Mouse (Mus musculus) liver, embryonic 14.5 days (tissue): ENCODE measurements around the gene Trabd2b. TPM values are rescaled to one million over a fixed set of nuclear protein-coding genes. Genes with fewer than 3 reads are reported as not detected.

Source experiments
- ATAC-seq: fragments of 200-750 bp; cut with Nextera tagmentation; 2 replicates; pipeline ENCODE4 v1.8.0; 2017; ENCODE audit warnings: moderate number of reproducible peaks, mild to moderate bottlenecking, moderate library complexity; ENCODE audit not compliant: insufficient read depth
- DNase-seq, 3 experiments: peaks; one replicate each; pipeline ENCODE4 v3.0.0-alpha.2; 2012 to 2013; ENCODE audit warnings: low read depth in 3 of 3, low spot score in 3 of 3
- H3K27ac ChIP-seq: fragments of 300-500 bp; sonication (generic); 2 replicates; pipeline ENCODE4 v1.5.1; 2014; ENCODE audit warnings: moderate library complexity, mild to moderate bottlenecking, control low read depth, inconsistent platforms
- H3K27me3 ChIP-seq: fragments of 300-500 bp; sonication (generic); 2 replicates; pipeline ENCODE4 v1.6.1; 2014; ENCODE audit warnings: mild to moderate bottlenecking, low read length, moderate library complexity; ENCODE audit not compliant: control insufficient read depth, insufficient read depth
- H3K36me3 ChIP-seq: fragments of 300-500 bp; sonication (generic); replicated peaks from 2 replicates; pipeline ENCODE4 v1.6.1; 2014; ENCODE audit warnings: low read depth; ENCODE audit not compliant: control insufficient read depth, insufficient read depth
- H3K4me1 ChIP-seq, 2 experiments: fragments of 200-500 bp in 1 of 2; fragments of 300-500 bp in 1 of 2; sonication (generic) in 1 of 2; replicated peaks; 2 replicates each; pipeline ENCODE4 v1.6.1; 2012 to 2014; ENCODE audit warnings: antibody characterized with exemption in 1 of 2, inconsistent platforms in 1 of 2, low read length in 1 of 2; ENCODE audit not compliant: control insufficient read depth in 2 of 2, insufficient read depth in 2 of 2
- H3K4me2 ChIP-seq: fragments of 300-500 bp; sonication (generic); 2 replicates; pipeline ENCODE4 v1.6.1; 2014; ENCODE audit warnings: low read depth, mild to moderate bottlenecking, control low read depth, moderate library complexity
- H3K4me3 ChIP-seq, 2 experiments: fragments of 200-500 bp in 1 of 2; fragments of 300-500 bp in 1 of 2; sonication (generic) in 1 of 2; 2 replicates each; pipeline ENCODE4 v1.5.1; 2012 to 2014; ENCODE audit warnings: low read depth in 2 of 2, low read length in 2 of 2, mild to moderate bottlenecking in 2 of 2, control low read depth in 1 of 2, inconsistent platforms in 1 of 2, moderate library complexity in 1 of 2; ENCODE audit not compliant: insufficient read depth in 1 of 2
- H3K9ac ChIP-seq: fragments of 300-500 bp; sonication (generic); replicated peaks from 2 replicates; pipeline ENCODE4 v1.6.1; 2014; ENCODE audit warnings: mild to moderate bottlenecking, control low read depth, moderate library complexity
- H3K9me3 ChIP-seq: fragments of 300-500 bp; sonication (generic); 2 replicates; pipeline ENCODE4 v1.6.1; 2016; ENCODE audit warnings: low read length, mixed read lengths; ENCODE audit not compliant: control insufficient read depth
- CTCF ChIP-seq: IDR thresholded peaks from 2 replicates; pipeline ENCODE4 v1.5.1; 2016; ENCODE audit warnings: antibody characterized with exemption, low read depth, control low read depth
- EP300 ChIP-seq: IDR thresholded peaks from 2 replicates; pipeline ENCODE4 v1.6.1; 2016; ENCODE audit warnings: antibody characterized with exemption, low read depth
- WGBS: fragments of 180-500 bp; shearing (Covaris S2); extraction: QIAGEN DNeasy Blood & Tissue Kit; methylation state at CpG from one replicate; pipeline ENCODE4 v1.1.7; 2014; ENCODE audit not compliant: insufficient replicate concordance; 5-methylcytosine and 5-hydroxymethylcytosine counted together
- polyA plus RNA-seq, 2 experiments: library from polyadenylated mRNA; depleted of rRNA in 1 of 2; stranded (reverse) in 1 of 2; unstranded in 1 of 2; fragments of >200 nt; fragmentation: Nextera tagmentation in 1 of 2; extraction: Ambion mirVana in 1 of 2; gene quantifications; 2 replicates each; pipeline versions ENCODE4 v1.2.1 to v1.2.3; 2012 to 2014

Gene Trabd2b
- polyA plus RNA-seq, 2 experiments = 0.04 to 0.09 TPM

GRCm38 (mm10) chr4:114420154-114420553 is 13.6 kb downstream of the Trabd2b start:
- TF ChIP-seq CTCF = no peak
- TF ChIP-seq EP300 = no peak
- H3K9ac ChIP-seq = no peak overlapping the region
- H3K4me3 ChIP-seq = no peak overlapping the region
- H3K27ac ChIP-seq = no peak overlapping the region
- 41% methylated on average over 2 of the region's 2 CpGs for WGBS
- no peaks in the 10 kb centered on the region for H3K4me1 ChIP-seq
- H3K9me3 ChIP-seq = no peaks in the 10 kb centered on the region
- DNase-seq = no peak
- no peak overlapping the region for H3K4me2 ChIP-seq
- no peaks in the 10 kb centered on the region for H3K36me3 ChIP-seq
- no peaks in the 10 kb centered on the region for H3K27me3 ChIP-seq
- no peak for ATAC-seq

GRCm38 (mm10) chr4:114423084-114423483 is 16.6 kb downstream of the Trabd2b start:
- WGBS = 43% methylated on average over 6 of the region's 6 CpGs

DNA sequence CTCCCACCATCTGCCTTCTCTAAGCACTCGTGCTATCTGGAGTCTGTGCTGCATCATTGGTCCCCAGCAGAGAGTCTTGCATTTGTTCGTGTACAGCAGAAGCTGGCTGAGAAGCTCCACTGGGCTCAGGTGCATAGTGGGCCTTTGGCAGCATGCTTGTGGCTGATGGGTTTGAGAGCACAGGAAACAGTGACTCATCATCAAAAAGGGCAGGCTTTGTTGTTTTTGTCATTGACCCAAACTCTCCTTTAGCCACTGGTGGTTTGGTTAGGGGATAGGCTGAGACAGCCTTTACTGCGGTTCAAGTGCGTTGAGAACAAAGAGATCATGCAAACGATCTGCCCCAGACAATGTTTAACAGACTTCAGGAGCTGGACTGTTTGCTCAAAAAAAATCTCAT is 19.3 kb downstream of the Trabd2b start:
- H3K27ac ChIP-seq = no peak overlapping the region
- no peaks in the 10 kb centered on the region for H3K27me3 ChIP-seq
- H3K4me3 ChIP-seq = no peak overlapping the region
- DNase-seq (no peak), ATAC-seq (no peak)
- no peak overlapping the region for H3K9ac ChIP-seq
- WGBS = 42% methylated on average over 5 of the region's 5 CpGs
- H3K9me3 ChIP-seq = no peaks in the 10 kb centered on the region
- no peaks in the 10 kb centered on the region for H3K36me3 ChIP-seq
- TF ChIP-seq EP300 (no peak), CTCF (no peak)
- no peak overlapping the region for H3K4me2 ChIP-seq
- H3K4me1 ChIP-seq = no peaks in the 10 kb centered on the region

More at GRCm38 (mm10) chr4:114423084-114423483, 16.6 kb downstream of the Trabd2b start:
- H3K4me1 ChIP-seq = no peaks in the 10 kb centered on the region
- no peak overlapping the region for H3K4me2 ChIP-seq
- H3K27ac ChIP-seq = no peak overlapping the region
- no peaks in the 10 kb centered on the region for H3K9me3 ChIP-seq
- no peaks in the 10 kb centered on the region for H3K36me3 ChIP-seq
- H3K9ac ChIP-seq = no peak overlapping the region
- TF ChIP-seq CTCF (no peak), EP300 (no peak)
- DNase-seq (no peak), ATAC-seq (no peak)
- no peak overlapping the region for H3K4me3 ChIP-seq
- H3K27me3 ChIP-seq = no peaks in the 10 kb centered on the region

DNA sequence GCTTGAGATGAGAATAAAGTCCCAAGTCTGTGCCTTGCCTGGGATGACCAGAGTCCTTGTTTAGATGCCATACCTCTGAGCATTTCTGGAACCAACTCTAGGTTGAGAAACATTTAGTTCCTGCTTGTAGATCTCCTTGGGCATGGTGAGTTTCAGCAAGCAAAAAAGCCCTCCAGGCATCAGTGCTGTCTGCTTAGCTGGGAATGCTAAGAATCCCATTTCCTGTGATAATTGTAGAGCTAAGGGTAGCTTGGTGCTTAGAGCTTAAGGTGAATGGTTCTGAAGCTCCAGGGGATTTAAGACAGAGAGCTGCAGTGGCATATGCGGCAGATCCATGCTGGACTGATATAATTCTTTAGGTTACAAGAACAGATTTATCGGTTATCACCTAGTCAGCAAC is 26.2 kb downstream of the Trabd2b start:
- ATAC-seq (no peak), DNase-seq (no peak)
- WGBS = 69% methylated on average over 2 of the region's 2 CpGs
- no peak overlapping the region for H3K9ac ChIP-seq
- no peaks in the 10 kb centered on the region for H3K9me3 ChIP-seq
- no peak overlapping the region for H3K4me3 ChIP-seq
- H3K27ac ChIP-seq = no peak overlapping the region
- no peaks in the 10 kb centered on the region for H3K27me3 ChIP-seq
- no peaks in the 10 kb centered on the region for H3K4me1 ChIP-seq
- H3K36me3 ChIP-seq = no peaks in the 10 kb centered on the region
- no peak overlapping the region for H3K4me2 ChIP-seq
- TF ChIP-seq CTCF = no peak
- TF ChIP-seq EP300 = no peak

- no peak for ATAC-seq
Observed at GRCm38 (mm10) chr4:114433440-114433839, 26.9 kb downstream of the Trabd2b start.

More at GRCm38 (mm10) chr4:114433440-114433839, 26.9 kb downstream of the Trabd2b start:
- H3K4me2 ChIP-seq = no peak overlapping the region
- H3K27ac ChIP-seq = no peak overlapping the region
- WGBS = 39% methylated on average over 1 of the region's 1 CpGs
- H3K36me3 ChIP-seq = no peaks in the 10 kb centered on the region
- H3K27me3 ChIP-seq = no peaks in the 10 kb centered on the region
- no peak overlapping the region for H3K9ac ChIP-seq
- no peaks in the 10 kb centered on the region for H3K9me3 ChIP-seq
- no peak for TF ChIP-seq CTCF
- no peak for TF ChIP-seq EP300
- no peaks in the 10 kb centered on the region for H3K4me1 ChIP-seq
- H3K4me3 ChIP-seq = no peak overlapping the region
- no peak for DNase-seq
